Mouse (Mus musculus) gastrocnemius, postnatal 10 days (tissue): ENCODE results near the gene Ap3m1. TPM values are rescaled to one million over a fixed set of nuclear protein-coding genes. Genes with fewer than 3 reads are reported as not detected.
"Not testable (repeated sequence)": the region's sequence is repeated elsewhere in the genome, so short reads cannot be mapped to it uniquely, and the experiment has no call there.

Experiments used
- DNase-seq: peaks from one replicate; pipeline ENCODE4 v3.0.0; 2021; ENCODE audit warnings: mixed read lengths
- long read RNA-seq, 2 experiments: library from polyadenylated mRNA; stranded (forward); transcript quantifications; one replicate each; pipeline ENCODE4 v2.0.0; 2021
- total RNA-seq, 2 experiments: library from RNA; stranded (reverse); gene quantifications; 2 replicates each; pipeline ENCODE4 v1.2.3; 2021

Ap3m1 gene
- 10 to 100 TPM; 48.1 to 51.5 TPM for total RNA-seq
- long read RNA-seq, experiment 1, full-length matches to known transcripts, result 14 of 31 reads
- long read RNA-seq, experiment 1, partial matches to known transcripts, result 3 of 31 reads
- long read RNA-seq, experiment 1, other reads (novel, unspliced or antisense), result 14 of 31 reads
- long read RNA-seq, experiment 2, full-length matches to known transcripts, result 17 of 31 reads
- long read RNA-seq, experiment 2, partial matches to known transcripts, result 0 of 31 reads
- long read RNA-seq, experiment 2, other reads (novel, unspliced or antisense), result 14 of 31 reads

DNA sequence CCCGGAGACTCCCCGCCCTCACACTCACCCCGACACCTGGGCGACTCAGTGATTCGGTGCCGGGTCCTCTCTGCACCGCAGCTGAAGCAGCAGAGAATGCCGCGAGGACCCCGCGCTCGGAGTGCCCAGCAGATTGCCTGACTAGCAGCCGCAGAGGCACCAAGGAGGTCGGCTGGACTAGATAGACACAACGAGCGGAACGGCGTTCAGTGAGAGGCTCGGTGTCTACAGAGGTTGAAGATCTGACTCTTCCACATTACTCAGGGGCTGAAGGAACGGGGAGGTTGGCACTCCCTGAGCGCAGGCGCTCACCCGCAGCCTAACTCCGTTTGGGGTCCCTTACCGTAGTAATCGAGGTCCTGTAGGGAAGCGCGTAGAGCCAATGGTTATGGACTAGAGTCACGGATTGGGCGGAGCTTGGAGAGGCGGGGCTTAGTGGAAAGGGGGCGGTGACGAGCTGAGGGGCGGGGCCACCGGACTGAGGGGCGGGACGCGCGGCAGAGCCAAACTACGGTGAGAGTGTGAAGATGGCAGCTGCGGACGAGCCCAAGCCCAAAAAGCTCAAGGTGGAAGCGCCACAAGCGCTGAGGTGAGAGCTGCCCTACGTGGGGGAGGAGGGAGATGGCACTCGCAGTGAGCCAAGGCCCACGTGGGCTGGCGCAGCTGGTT is at the start of gene Ap3m1, which contains the start of gene Adk:
Gene Ap3m1, minus strand, starts transcription at position 397 of the 669 bp plus-strand sequence.
Gene Adk, plus strand, starts transcription at position 463 of the 669 bp plus-strand sequence.
- DNase-seq, result peak; percentile 95

DNA sequence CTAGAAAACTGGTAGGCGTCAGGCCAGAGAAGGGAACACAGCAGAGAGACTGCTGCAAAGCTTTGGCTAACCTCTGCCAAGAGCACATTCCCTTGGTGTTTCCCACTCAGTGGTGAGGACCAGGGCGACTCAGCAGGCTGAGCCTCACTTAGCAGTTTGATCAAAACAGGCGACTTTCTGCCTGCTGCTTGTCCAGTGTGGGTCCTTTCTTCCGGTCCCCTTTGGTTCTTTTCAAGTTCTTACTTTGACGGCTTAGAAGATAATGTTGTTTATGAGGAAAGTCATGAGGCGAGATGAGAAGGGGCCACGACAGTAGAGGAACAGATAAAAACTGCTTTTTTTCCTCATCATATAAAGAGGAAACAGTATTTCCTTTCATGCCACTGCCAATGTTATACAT is 49.3 kb upstream of the Ap3m1 start:
- peak; percentile 34 for DNase-seq

- no peak for DNase-seq
Measured at GRCm38 (mm10) chr14:21100876-21101275, 48.6 kb upstream of the Ap3m1 start.

- DNase-seq, result no peak
Measured at GRCm38 (mm10) chr14:21099371-21099770, 47.1 kb upstream of the Ap3m1 start.

DNA sequence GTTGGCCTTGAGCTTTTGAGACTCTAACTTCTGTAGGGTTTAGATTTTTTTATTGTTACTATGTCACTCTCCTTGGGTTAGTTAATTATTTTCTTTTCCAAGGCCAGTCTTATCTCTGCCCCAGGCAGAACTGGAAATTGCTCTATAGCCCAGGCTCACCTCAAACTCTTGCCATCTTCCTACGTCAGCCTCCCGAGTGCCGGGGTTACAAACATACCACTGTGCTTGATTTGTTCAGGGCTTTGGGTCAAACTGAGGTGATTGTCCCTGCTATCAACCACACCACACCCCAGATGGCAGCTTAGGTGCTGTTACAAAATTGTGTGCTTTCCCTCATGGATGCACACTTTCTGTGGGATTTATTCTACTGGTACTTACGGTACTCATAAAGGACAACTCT is 44.4 kb upstream of the Ap3m1 start:
- no peak for DNase-seq

DNA sequence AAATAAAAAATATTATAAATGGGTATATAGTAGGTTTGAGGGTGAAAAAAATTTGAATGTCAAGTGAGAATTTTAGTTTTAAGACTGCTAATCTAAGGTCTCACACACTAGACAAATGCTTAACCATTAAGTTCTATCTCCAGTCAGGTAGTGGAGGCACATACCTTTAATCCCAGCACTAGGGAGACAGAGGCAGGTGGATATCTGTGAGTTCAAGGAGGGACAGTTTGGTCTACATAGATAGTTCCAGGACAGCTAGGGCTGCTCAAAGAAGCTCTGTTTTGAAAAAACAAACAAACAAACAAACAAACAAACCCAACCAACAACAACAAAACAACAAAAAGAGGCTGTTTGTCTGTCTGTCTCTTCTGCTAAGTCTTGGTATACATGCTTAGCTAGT is 44.0 kb upstream of the Ap3m1 start:
- DNase-seq, result no peak

DNA sequence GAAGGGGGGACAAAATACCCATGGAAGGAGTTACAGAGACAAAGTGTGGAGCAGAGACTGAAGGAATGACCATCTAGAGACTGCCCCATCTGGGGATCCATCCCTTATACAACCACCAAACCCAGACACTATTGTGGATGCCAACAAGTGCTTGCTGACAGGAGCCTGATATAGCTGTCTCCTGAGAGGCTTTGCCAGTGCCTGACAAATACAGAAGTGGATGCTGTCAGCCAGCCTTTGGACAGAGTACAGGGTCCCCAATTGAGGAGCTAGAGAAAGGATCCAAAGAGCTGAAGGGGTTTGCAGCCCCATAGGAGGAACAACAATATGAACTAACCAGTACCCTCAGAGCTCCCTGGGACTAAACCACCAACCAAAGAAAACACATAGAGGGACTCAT is 41.9 kb upstream of the Ap3m1 start:
- DNase-seq, result not testable (repeated sequence)

DNA sequence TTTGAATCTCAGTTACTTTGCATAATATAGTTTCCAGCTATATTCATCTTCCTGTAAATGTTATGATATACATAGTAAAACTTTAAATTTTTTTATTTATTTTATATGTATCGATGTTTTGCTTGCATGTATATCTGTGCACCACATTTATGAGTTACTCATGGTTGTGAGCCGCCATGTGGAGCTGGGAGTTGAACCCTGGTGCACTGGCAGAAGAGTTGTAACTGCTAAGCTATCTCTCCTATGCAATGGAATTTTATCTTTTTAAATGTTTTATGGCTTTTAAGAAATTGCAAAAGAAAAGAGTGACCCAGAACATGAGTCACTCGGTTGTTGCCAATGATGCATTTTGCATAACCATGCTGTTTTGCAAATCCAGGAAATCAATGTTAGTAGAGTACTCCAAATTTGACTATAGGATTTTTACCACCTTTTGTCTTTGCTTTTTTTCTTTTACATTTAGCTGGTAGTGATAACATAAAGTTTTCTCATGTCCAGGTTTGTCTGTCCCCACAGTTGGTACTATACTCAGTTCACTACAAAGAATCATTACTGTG is 38.7 kb upstream of the Ap3m1 start:
- DNase-seq, result no peak

- DNase-seq, result no peak
Measured at GRCm38 (mm10) chr14:21090400-21090799, 38.1 kb upstream of the Ap3m1 start.

- DNase-seq, result no peak
Measured at GRCm38 (mm10) chr14:21088731-21089130, 36.4 kb upstream of the Ap3m1 start.

DNA sequence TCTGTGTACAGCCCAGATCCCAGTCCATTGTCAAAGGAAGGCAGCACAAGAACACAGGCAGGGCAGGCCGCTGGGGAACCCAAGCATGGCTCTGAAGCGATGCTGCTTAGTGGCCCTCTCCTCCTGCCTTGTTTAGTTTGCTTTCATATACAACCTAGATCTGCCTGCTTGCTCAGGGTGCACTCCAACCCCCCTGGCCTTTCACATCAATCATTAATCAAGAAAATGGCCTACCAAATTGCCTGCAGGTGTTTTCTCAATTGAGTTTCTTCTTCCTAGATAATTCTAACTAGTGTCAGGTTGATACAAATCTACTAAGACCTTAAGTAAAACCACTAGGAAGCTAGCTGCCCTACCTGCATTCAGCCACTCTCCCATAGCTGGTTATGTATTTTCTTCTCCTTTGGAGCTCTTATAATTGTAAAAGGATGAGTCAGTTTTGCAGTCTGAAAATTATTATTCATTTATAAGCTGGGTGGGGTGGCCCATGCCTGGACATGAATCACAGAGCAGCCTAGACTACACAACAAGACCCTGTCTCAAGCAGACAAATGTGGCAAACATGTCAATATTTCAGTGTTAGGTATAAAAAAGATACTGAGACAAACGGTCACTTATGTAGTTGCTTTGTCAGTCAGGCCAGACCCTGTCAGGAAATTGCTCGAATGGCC is 35.2 kb upstream of the Ap3m1 start:
- no peak for DNase-seq

GRCm38 (mm10) chr14:21086827-21087351 is 34.6 kb upstream of the Ap3m1 start:
- no peak for DNase-seq

DNA sequence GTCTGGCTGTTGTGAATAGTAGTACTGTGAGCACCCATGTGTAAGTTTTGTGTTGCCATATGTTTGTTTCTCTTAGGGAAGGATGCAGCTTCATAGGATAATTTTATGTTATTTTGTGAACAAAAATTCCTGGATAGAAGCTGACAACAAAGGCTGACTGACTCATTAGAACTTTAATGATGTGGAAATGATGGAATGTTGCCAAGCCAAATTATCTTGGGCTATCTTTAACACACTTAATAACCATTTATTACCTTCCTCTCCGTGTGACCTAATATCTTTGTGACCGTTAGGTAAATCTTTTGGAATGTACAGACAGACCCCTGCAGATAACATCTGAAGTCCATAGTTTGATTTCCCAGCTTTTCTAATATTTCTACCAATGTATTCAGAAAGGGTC is 33.8 kb upstream of the Ap3m1 start:
- DNase-seq, result no peak

- no peak for DNase-seq
Measured at GRCm38 (mm10) chr14:21085666-21086065, 33.4 kb upstream of the Ap3m1 start.

DNA sequence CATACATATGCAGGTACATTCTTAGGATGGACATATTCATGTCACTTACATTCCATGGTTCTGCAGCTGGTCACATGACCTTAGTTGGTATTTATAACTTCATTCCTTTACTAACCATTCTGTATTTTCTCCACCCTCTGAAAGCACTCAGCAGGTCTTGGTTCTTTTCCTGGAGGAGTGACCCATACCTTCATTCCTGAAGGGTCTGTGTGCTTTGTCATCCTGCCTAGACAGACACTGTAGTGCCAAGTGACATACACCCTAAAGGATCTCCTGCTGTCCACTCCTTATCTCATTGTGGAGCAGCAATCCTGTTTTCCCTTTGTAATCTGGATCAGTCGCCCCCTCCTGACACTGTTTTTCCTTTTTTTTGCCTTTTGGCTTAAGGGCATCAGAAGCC is 30.5 kb upstream of the Ap3m1 start:
- DNase-seq, result no peak

GRCm38 (mm10) chr14:21078511-21078910 is 26.2 kb upstream of the Ap3m1 start:
- no peak for DNase-seq

DNA sequence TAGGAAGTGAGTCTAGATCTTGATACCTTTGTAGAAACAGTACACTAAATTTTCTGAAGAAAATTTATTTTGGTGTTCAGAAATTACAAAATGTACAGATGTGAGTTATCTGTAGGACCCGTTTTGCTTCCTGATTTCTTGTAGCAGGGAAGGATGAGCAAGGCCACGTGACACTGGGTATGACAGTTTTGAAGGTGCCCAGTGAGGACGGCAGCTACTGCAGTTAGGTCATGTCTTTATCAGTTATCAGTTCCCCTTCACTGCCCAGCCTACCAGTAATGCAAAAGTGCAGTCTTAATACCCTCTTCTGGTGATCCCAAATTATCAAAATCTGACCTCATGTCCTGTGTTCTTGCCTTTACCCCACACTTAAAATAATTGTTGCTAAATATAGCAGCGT is 25.6 kb upstream of the Ap3m1 start:
- DNase-seq, result no peak

DNA sequence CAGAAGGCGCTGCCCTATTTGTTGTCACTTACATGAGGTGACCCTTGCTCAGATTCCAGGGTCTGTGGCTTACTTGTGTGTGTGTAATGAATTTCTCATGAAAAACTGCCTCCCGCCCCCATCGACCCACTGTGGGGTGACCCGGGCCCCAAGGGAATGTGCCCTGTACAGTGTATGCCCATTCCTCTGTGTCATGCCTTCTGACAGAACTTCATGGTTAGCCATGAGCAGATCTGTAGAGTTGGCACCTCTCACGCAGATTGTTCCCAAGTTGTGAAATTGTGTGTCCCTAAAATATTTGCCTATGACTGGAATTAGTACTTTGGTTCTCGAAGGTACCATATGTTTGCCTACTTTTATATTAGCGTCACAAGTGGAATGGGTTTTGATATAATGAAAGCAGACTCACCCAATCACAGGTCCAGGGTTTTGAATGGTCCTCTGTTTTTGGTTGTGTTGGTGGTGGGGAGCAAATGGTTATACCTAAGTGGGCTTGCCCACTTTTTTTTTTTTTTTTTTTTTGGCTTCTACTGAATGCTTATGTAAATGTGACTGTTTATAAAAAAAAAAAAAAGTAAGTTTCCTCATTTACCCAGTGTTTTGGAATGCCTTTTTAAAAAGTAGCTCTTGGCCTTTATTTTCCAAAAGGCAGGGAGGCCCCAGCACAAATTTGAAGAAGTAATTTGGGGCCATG is 24.3 kb upstream of the Ap3m1 start:
- DNase-seq, result no peak

DNA sequence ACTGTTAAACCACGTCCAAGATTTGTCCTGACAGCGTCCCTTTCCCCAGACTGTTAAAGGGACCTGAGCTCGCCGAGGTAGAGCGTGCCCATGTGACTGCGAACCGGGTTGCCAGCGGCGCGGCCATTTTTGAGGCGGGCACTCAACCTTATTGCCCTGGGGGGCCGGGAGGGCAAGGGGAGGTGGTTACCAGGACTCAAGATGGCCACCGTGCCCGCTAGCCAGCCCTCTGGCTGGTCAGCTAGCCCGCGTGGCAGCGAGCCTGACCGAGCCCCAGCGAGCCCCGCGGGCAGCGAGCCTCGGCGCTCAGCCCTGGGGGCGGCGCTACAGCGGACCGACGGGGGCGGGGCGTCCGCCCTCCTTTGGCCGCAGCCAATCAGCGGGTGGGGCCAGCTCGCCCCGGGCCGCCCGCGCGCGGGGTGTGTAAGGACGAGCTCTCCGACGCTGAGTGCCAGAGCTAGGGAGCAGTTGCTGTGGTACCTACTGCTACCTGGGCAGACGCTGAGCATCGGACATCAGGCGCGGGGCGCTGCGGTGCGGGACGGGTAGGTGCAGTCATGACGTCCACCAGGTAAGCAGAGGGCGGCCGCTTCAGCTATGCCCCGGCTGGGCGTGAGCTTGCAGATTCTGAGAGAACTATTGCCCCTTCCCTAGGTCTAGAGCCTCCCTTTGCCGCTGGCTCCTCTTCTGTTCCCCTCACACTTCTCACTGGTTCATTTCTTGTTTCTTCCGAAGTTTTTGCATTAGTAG is 23.6 kb upstream of the Ap3m1 start:
- peak; percentile 95 for DNase-seq

DNA sequence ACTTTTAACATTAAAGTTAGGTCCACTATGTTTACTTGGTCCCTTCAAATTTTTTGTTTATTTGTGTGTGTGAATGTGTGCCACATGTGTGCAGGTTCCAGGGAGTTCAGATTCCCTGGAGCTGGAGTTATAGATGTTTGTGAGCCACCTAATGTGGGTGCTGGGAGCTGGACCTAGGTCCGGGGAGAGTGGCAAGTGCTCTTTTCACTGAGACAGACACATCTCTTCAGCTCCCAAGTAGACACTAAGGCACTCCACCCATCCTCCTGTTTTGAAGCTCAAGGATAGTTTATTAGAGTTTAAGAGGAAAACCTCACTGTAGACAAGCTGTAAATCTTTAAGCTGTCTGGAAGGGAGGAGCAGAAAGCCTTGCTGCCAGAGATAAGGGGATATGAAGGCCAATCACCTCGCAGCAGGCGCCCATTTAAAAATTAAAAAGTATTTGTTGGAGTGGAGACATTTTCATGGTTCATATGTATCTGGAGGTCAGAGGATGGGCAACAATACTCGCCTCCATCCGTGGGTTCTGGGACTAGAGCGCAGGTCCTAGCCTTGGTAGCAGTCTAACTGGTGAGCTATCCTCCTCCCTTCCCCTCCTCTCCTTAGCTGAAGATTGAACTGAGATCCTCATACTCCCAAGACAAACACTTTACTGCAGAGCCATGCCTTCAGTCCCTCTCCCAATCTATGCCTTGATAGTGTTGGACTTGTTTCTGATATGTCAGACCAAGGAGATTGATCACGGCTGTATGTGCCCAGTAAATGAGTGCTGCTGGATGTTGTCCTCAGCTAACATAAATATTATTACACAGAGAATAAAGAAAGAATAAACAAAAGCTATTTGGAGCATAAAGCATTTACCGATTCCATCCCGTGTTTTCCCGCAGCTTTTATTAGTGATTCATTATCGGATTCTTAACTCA is 22.4 kb upstream of the Ap3m1 start:
- no peak for DNase-seq
